Mouse (Mus musculus) forebrain, embryonic 16.5 days (tissue): ENCODE data around the gene Zfp975. TPM values are rescaled to one million over a fixed set of nuclear protein-coding genes. Genes with fewer than 3 reads are reported as not detected.
"Not testable (repeated sequence)": the region's sequence is repeated elsewhere in the genome, so short reads cannot be mapped to it uniquely, and the experiment has no call there.

ENCODE experiments used
- ATAC-seq: fragments of 200-750 bp; cut with Nextera tagmentation; 2 replicates; pipeline ENCODE4 v1.8.0; 2017; ENCODE audit warnings: mild to moderate bottlenecking, moderate library complexity
- H3K27ac ChIP-seq: fragments of 300-500 bp; sonication (generic); 2 replicates; pipeline ENCODE4 v1.5.1; 2014; ENCODE audit warnings: low read length, control low read depth
- H3K27me3 ChIP-seq: fragments of 300-500 bp; sonication (generic); replicated peaks from 2 replicates; pipeline ENCODE4 v1.6.1; 2014; ENCODE audit warnings: low read length; ENCODE audit not compliant: control insufficient read depth, insufficient read depth
- H3K36me3 ChIP-seq: fragments of 300-500 bp; sonication (generic); 2 replicates; pipeline ENCODE4 v1.6.1; 2014; ENCODE audit not compliant: control insufficient read depth, insufficient read depth
- H3K4me1 ChIP-seq: fragments of 300-500 bp; sonication (generic); replicated peaks from 2 replicates; pipeline ENCODE4 v1.6.1; 2014; ENCODE audit warnings: low read length; ENCODE audit not compliant: control insufficient read depth, insufficient read depth
- H3K4me2 ChIP-seq: fragments of 300-500 bp; sonication (generic); 2 replicates; pipeline ENCODE4 v1.6.1; 2014; ENCODE audit warnings: mild to moderate bottlenecking, low read length, control low read depth
- H3K4me3 ChIP-seq: fragments of 300-500 bp; sonication (generic); replicated peaks from 2 replicates; pipeline ENCODE4 v1.5.1; 2014; ENCODE audit warnings: mild to moderate bottlenecking, low read length, control low read depth
- H3K9ac ChIP-seq: fragments of 300-500 bp; sonication (generic); replicated peaks from 2 replicates; pipeline ENCODE4 v1.6.1; 2014; ENCODE audit warnings: low read depth, low read length, control low read depth
- H3K9me3 ChIP-seq: fragments of 300-500 bp; sonication (generic); 2 replicates; pipeline ENCODE4 v1.6.1; 2016; ENCODE audit warnings: low read length; ENCODE audit not compliant: control insufficient read depth
- WGBS: fragments of 180-500 bp; shearing (Covaris S2); extraction: QIAGEN DNeasy Blood & Tissue Kit; methylation state at CpG from one replicate; pipeline ENCODE4 v1.1.7; 2014; 5-methylcytosine and 5-hydroxymethylcytosine counted together
- polyA plus RNA-seq: library from polyadenylated mRNA; unstranded; fragments of >200 nt; fragmentation: Nextera tagmentation; extraction: Ambion mirVana; gene quantifications from 2 replicates; pipeline ENCODE4 v1.2.1, GENCODE M21; 2015

The Zfp975 gene
- polyA plus RNA-seq, result 6.8 and 7.9 TPM in 2 replicates

- H3K27ac ChIP-seq, H3K27me3 ChIP-seq, H3K36me3 ChIP-seq, H3K4me1 ChIP-seq, H3K9me3 ChIP-seq: not testable (repeated sequence)
- Histone ChIP-seq H3K9ac (peak within 1 kb of the TSS; percentile 71), H3K4me3 (peak within 1 kb of the TSS; percentile 59), H3K4me2 (peak within 1 kb of the TSS; percentile 55)
- WGBS, result 1% methylated on average over 23 of the region's 23 CpGs
- ATAC-seq, result peak; percentile 100
Observed at GRCm38 (mm10) chr7:42692362-42693158, at the start of gene Zfp975. Zfp975 (minus strand) TSS chr7:42692742.

GRCm38 (mm10) chr7:42738536-42739210 lies 46.1 kb upstream of the Zfp975 start:
- Histone ChIP-seq H3K9me3 (peaks cover 5% of the 10 kb centered on the region; the same call in 1 of the 2 replicates), H3K4me2 (no peak overlapping the region), H3K4me3 (no peak overlapping the region), H3K4me1 (no peaks in the 10 kb centered on the region), H3K27ac (no peak overlapping the region), H3K27me3 (no peaks in the 10 kb centered on the region), H3K9ac (no peak overlapping the region), H3K36me3 (no peaks in the 10 kb centered on the region)
- 89% methylated on average over 10 of the region's 10 CpGs for WGBS
- ATAC-seq, result no peak

GRCm38 (mm10) chr7:42726917-42727316 lies 34.4 kb upstream of the Zfp975 start, which contains the start of gene Gm17067:
Gm17067 (minus strand) TSS chr7:42727017.
- H3K27me3 ChIP-seq, ATAC-seq, H3K36me3 ChIP-seq, H3K27ac ChIP-seq, H3K4me1 ChIP-seq, H3K4me3 ChIP-seq, H3K9me3 ChIP-seq, H3K4me2 ChIP-seq, H3K9ac ChIP-seq: not testable (repeated sequence)
- WGBS, result 93% methylated on average over 4 of the region's 4 CpGs

- H3K27ac ChIP-seq, H3K9me3 ChIP-seq, ATAC-seq, H3K27me3 ChIP-seq, H3K4me1 ChIP-seq, H3K36me3 ChIP-seq: not testable (repeated sequence)
- peak overlapping the region; percentile 71; the same call in 1 of the 2 replicates for H3K9ac ChIP-seq
- 4% methylated on average over 4 of the region's 4 CpGs for WGBS
- H3K4me2 ChIP-seq, result peak overlapping the region; percentile 55
- H3K4me3 ChIP-seq, result peak overlapping the region; percentile 59
Observed at GRCm38 (mm10) chr7:42693251-42693650, 709 bp upstream of the Zfp975 start.

- not testable (repeated sequence) for H3K4me1 ChIP-seq, H3K36me3 ChIP-seq, H3K9me3 ChIP-seq, H3K4me2 ChIP-seq, ATAC-seq, H3K27me3 ChIP-seq, H3K4me3 ChIP-seq, H3K9ac ChIP-seq, H3K27ac ChIP-seq
- 92% methylated on average over 6 of the region's 6 CpGs for WGBS
Observed at GRCm38 (mm10) chr7:42680081-42680480, 12.5 kb downstream of the Zfp975 start.

GRCm38 (mm10) chr7:42679646-42680045 lies 12.9 kb downstream of the Zfp975 start:
- ATAC-seq, H3K27ac ChIP-seq, H3K4me2 ChIP-seq, H3K27me3 ChIP-seq, H3K4me3 ChIP-seq, H3K36me3 ChIP-seq, H3K9ac ChIP-seq, H3K9me3 ChIP-seq, H3K4me1 ChIP-seq: not testable (repeated sequence)

- H3K4me1 ChIP-seq, H3K36me3 ChIP-seq, ATAC-seq, H3K27me3 ChIP-seq, H3K27ac ChIP-seq, H3K4me2 ChIP-seq, H3K4me3 ChIP-seq, H3K9me3 ChIP-seq, H3K9ac ChIP-seq: not testable (repeated sequence)
- 72% methylated on average over 5 of the region's 5 CpGs for WGBS
Observed at GRCm38 (mm10) chr7:42660140-42660539, 32.4 kb downstream of the Zfp975 start.

- WGBS, result 67% methylated on average over 2 of the region's 2 CpGs
- not testable (repeated sequence) for H3K36me3 ChIP-seq, ATAC-seq
Observed at GRCm38 (mm10) chr7:42655211-42655610, 37.3 kb downstream of the Zfp975 start.

GRCm38 (mm10) chr7:42643120-42643620 lies 49.4 kb downstream of the Zfp975 start:
- H3K4me3 ChIP-seq, H3K36me3 ChIP-seq, H3K27me3 ChIP-seq, H3K4me1 ChIP-seq, H3K27ac ChIP-seq, H3K9me3 ChIP-seq, ATAC-seq: not testable (repeated sequence)
- Histone ChIP-seq H3K9ac (peak overlapping the region; percentile 55), H3K4me2 (peak overlapping the region; percentile 45)
- WGBS, result 15% methylated on average over 3 of the region's 3 CpGs

More at GRCm38 (mm10) chr7:42655211-42655610, 37.3 kb downstream of the Zfp975 start:
- not testable (repeated sequence) for H3K27ac ChIP-seq, H3K4me3 ChIP-seq, H3K9me3 ChIP-seq, H3K27me3 ChIP-seq, H3K9ac ChIP-seq, H3K4me2 ChIP-seq, H3K4me1 ChIP-seq
